Mouse (Mus musculus): Measurements from ENCODE around the gene Mrpl42.
A peak's percentile ranks its signal among the peaks of the same experiment; 100 is the strongest.

The Mrpl42 gene

DNA sequence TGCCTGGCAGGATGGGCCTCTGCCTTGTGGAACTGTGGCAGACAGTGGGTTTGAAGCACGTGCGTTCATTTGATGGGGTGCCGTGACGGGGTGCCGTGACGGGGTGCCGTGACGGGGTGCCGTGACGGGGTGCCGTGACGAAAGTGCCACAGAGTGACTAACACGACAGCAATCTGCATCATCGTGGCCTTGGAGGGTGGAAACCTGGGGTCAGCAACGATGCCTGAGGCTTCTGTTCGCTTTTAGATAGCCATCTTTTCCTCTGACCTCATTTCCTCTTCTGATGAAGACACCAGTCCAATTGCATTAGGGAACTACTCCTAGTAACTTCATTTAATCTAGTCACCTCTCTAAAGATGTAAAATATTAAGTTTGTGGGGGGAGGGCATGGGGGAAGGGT lies 53.8 kb downstream of the Mrpl42 start:
- TF ChIP-seq GATA4 (IDR thresholded peaks at IDR 0.05; ENCODE audit: insufficient replicate concordance, low read length): no peak

DNA sequence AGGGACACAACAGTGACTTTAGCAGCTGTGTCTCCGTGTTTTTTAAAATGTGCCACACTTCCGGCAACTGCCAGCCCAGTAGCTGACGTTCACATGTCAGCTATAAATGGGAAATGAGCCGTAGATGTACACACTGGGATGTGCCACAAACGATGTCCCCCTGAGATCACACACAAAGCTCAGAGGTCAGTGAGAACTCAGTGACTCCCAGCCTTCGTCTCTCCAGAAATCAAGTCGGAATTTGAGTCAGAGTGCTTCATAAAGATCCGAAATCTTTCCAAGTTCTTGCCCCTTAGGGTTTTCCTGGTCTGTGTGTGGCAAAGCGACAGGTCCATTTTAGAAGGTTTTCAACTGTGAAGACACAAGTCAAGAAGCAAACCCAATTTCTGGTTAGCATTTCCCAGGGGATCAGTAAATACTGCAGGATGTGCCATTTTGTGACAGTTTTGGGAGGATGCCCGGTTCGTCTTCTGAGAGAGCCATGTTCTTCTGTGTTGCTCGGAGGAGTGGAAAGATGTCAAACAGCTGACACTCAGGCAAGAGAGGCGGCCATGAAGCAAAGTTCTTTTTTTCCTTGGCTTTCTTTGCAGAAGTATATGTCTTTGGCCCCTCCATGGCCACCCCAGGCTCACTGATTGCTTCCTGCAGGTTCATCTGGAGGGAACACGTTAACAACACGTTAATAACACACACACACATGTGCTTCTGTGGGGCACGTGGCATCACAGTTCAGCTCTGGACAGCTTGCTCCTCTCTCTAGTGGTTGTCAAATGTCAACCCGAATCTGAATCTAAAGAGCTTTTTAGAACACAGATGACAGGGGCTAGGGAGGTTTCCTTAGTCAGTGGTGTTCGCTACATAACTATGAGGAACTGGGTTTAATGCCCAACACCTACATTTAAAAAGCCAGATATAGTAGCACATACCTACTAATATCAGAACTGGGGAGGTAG lies 56.4 kb downstream of the Mrpl42 start:
- no peak for TF ChIP-seq GATA4 (IDR thresholded peaks at IDR 0.05; ENCODE audit: insufficient replicate concordance, low read length)

DNA sequence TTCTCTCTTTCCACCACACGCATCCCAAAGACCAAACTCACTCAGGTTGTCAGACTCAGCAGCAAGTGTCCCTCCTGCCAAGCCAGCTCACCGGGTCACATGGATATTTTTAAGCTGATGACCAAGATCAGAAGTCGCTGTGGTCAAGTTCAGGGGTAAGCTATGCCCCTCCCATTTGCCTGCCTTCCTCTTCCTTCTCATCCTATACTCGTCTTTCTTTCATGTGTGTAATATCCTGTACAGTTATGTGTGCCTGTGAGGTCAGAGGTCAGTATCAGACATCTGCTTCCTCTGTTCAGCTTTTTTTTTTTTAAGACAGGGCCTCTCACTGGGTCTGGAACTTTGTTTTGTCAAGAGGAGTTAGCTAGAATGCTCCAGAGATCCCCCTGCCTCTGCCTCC lies 59.4 kb downstream of the Mrpl42 start:
- no peak for TF ChIP-seq GATA4 (IDR thresholded peaks at IDR 0.05; ENCODE audit: insufficient replicate concordance, low read length)

DNA sequence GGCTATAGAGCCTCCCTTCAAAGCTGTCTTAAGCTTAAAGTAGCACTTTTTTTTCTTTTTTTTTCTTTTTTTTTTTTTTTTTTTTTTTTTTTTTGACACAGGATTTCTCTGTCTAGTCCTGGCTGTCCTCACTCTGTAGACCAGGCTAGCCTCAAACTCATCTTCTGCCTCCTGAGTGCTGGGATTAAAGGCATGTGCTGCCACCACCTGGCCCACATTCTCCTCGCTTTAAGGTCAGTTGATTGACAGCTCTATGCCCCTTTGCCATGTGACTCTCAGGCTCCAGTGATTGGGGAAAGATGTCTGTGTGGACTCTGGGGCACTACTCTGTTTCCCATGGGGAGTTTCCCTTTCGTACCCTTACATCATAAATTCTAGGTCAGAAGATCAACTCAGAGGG lies 61.2 kb downstream of the Mrpl42 start:
- no peak for TF ChIP-seq GATA4 (IDR thresholded peaks at IDR 0.05; ENCODE audit: insufficient replicate concordance, low read length)

DNA sequence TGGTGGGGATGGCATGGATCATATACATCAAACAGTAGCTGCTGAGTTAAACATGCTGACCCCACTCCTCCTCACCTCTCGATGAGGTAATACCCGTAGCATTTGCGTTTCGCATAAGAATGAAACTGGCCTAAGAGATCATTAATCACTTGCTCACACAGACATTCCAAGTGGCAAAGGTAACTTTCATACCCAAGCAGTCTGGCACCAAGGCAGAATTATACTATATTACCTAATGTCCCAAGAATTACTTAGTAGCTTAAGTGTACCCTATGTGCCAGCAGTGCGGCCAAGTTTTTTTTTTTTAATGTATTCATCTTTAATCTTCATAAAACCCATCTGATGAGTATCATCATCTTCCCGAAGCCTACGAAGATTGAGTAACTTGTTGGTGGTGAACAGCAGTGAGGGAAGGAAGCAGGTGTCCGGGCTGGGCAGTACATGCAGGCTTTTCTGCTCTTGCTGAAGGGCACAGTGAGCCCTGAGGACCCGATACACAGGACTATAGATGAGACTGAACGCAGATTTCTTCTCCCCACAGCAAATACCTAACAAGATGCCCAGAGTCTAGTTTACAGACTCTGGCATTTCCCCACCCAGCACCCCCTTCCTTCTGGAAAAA lies 61.9 kb downstream of the Mrpl42 start:
- no peak for TF ChIP-seq GATA4 (IDR thresholded peaks at IDR 0.05; ENCODE audit: insufficient replicate concordance, low read length)

DNA sequence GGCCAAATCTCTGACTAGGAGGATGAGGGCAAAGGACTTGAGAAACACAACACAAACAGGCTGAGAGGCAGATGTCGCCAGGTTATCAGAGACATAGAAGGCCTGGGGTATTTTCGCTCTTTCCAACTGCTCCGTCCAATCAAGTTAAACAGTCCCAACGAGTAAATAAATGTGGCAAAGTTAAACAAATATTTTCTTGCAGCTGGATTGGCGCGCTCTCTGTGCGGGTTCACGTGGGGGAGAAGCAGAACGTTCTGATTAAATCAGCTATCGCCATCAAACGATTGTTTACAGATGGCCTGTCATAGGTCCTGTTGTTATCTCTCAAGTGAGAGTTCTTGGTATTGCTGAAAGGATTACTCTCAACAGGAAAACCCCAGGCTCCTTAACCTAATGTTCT lies 62.8 kb downstream of the Mrpl42 start:
- TF ChIP-seq GATA4 (IDR thresholded peaks at IDR 0.05; ENCODE audit: insufficient replicate concordance, low read length): peak; percentile 76

All from liver, adult (tissue).